Comparison of ENCODE assay signal across 20 mouse cellular contexts in genomic region chr2:172884584-172884983, GRCm38 (mm10). TPM values are rescaled to one million over a fixed set of nuclear protein-coding genes. Genes with fewer than 3 reads are reported as not detected.
DNase-seq lines count a peak whose midpoint lies in the region; ATAC-seq and TF ChIP-seq lines count a peak whose summit lies in the region.
"Had no signal": no experiment of that assay in that cellular context is flagged by ENCODE, and none has a peak within 500 bp of the region (broad histone marks: within the 10 kb centered on the region; RNA-seq: fewer than 3 reads in every experiment).

No protein-coding gene starts in this region.

- no peak overlapping the region for H3K9ac ChIP-seq in limb, embryonic 12.5 days (replicated peaks)
- no peak overlapping the region for H3K9ac ChIP-seq in limb, embryonic 14.5 days (ENCODE audit: low read depth, low read length, severe bottlenecking)
- H3K9ac ChIP-seq in kidney, embryonic 15.5 days: no peak overlapping the region
- H3K9ac ChIP-seq: embryonic facial prominence, embryonic 12.5 days; forebrain, embryonic 13.5 days; forebrain, embryonic 15.5 days had no signal

- no peak for TF ChIP-seq POLR2A in limb, embryonic 14.5 days (IDR thresholded peaks at IDR 0.05; ENCODE audit: borderline replicate concordance, extremely low read depth, insufficient read depth, insufficient read length)

- no peak overlapping the region for H3K4me3 ChIP-seq in limb, embryonic 10.5 days
- no peak overlapping the region for H3K4me3 ChIP-seq in limb, embryonic 12.5 days (replicated peaks)
- no peak overlapping the region for H3K4me3 ChIP-seq in limb, embryonic 14.5 days (replicated peaks; ENCODE audit: low read length)
- H3K4me3 ChIP-seq in kidney, embryonic 15.5 days (replicated peaks): no peak overlapping the region
- H3K4me3 ChIP-seq: embryonic facial prominence, embryonic 10.5 days; embryonic facial prominence, embryonic 12.5 days; forebrain, embryonic 13.5 days; forebrain, embryonic 15.5 days had no signal

- no peaks in the 10 kb centered on the region for H3K27me3 ChIP-seq in limb, embryonic 10.5 days (ENCODE audit: low read depth, poor library complexity, severe bottlenecking)
- H3K27me3 ChIP-seq in limb, embryonic 12.5 days: no peaks in the 10 kb centered on the region
- H3K27me3 ChIP-seq in limb, embryonic 14.5 days (ENCODE audit: control insufficient read depth, insufficient read depth, low read length): no peaks in the 10 kb centered on the region
- no peaks in the 10 kb centered on the region for H3K27me3 ChIP-seq in kidney, embryonic 15.5 days
- H3K27me3 ChIP-seq: embryonic facial prominence, embryonic 12.5 days; forebrain, embryonic 13.5 days; forebrain, embryonic 15.5 days had no signal

- H3K4me2 ChIP-seq in limb, embryonic 12.5 days: no peak overlapping the region
- H3K4me2 ChIP-seq in limb, embryonic 14.5 days (replicated peaks; ENCODE audit: low read depth, low read length, severe bottlenecking): no peak overlapping the region
- H3K4me2 ChIP-seq in kidney, embryonic 15.5 days: no peak overlapping the region
- H3K4me2 ChIP-seq: embryonic facial prominence, embryonic 12.5 days; forebrain, embryonic 13.5 days; forebrain, embryonic 15.5 days had no signal

- peaks cover 96% of the 10 kb centered on the region for H3K4me1 ChIP-seq in limb, embryonic 10.5 days
- peaks cover 93% of the 10 kb centered on the region for H3K4me1 ChIP-seq in limb, embryonic 12.5 days (replicated peaks)
- H3K4me1 ChIP-seq in limb, embryonic 14.5 days (ENCODE audit: control insufficient read depth, insufficient read depth, low read length): peaks cover 63% of the 10 kb centered on the region
- H3K4me1 ChIP-seq in kidney, embryonic 15.5 days: peaks cover 58% of the 10 kb centered on the region
- H3K4me1 ChIP-seq: forebrain, embryonic 13.5 days had no signal

- no peaks in the 10 kb centered on the region for H3K9me3 ChIP-seq in limb, embryonic 10.5 days (replicated peaks)
- no peaks in the 10 kb centered on the region for H3K9me3 ChIP-seq in limb, embryonic 12.5 days
- no peaks in the 10 kb centered on the region for H3K9me3 ChIP-seq in limb, embryonic 14.5 days (ENCODE audit: control insufficient read depth, low read length)
- H3K9me3 ChIP-seq in kidney, embryonic 15.5 days (replicated peaks): no peaks in the 10 kb centered on the region
- H3K9me3 ChIP-seq: embryonic facial prominence, embryonic 10.5 days; embryonic facial prominence, embryonic 12.5 days; forebrain, embryonic 13.5 days; forebrain, embryonic 15.5 days had no signal

- H3K27ac ChIP-seq in limb, embryonic 10.5 days: peak overlapping the region; percentile 64
- H3K27ac ChIP-seq in limb, embryonic 12.5 days: peak overlapping the region; percentile 77
- H3K27ac ChIP-seq in limb, embryonic 14.5 days (replicated peaks; ENCODE audit: low read depth, low read length): peak overlapping the region; percentile 66
- no peak overlapping the region for H3K27ac ChIP-seq in kidney, embryonic 15.5 days
- H3K27ac ChIP-seq: embryonic facial prominence, embryonic 10.5 days; embryonic facial prominence, embryonic 12.5 days; forebrain, embryonic 13.5 days; forebrain, embryonic 15.5 days had no signal

- peaks cover 13% of the 10 kb centered on the region; the same call in 1 of the 2 replicates for H3K36me3 ChIP-seq in limb, embryonic 10.5 days
- no peaks in the 10 kb centered on the region for H3K36me3 ChIP-seq in limb, embryonic 12.5 days
- H3K36me3 ChIP-seq in limb, embryonic 14.5 days (ENCODE audit: control insufficient read depth, insufficient read depth, low read length): no peaks in the 10 kb centered on the region
- no peaks in the 10 kb centered on the region for H3K36me3 ChIP-seq in kidney, embryonic 15.5 days
- H3K36me3 ChIP-seq: embryonic facial prominence, embryonic 12.5 days; forebrain, embryonic 15.5 days had no signal

- 55% methylated on average over 6 of the region's 6 CpGs for WGBS in limb, embryonic 10.5 days
- WGBS in limb, embryonic 12.5 days: 28% methylated on average over 6 of the region's 6 CpGs
- 34% methylated on average over 6 of the region's 6 CpGs for WGBS in limb, embryonic 14.5 days
- WGBS in kidney, embryonic 15.5 days: 67% methylated on average over 6 of the region's 6 CpGs

- ATAC-seq in limb, embryonic 12.5 days (ENCODE audit: insufficient number of reproducible peaks, insufficient read depth, low FRiP score, low TSS enrichment, low read depth): no peak
- ATAC-seq in limb, embryonic 14.5 days (ENCODE audit: low FRiP score, low read depth): no peak
- no peak for ATAC-seq in kidney, embryonic 15.5 days (replicated peaks; ENCODE audit: low FRiP score)
- ATAC-seq: forebrain, embryonic 13.5 days; forebrain, embryonic 15.5 days had no signal

- peak; percentile 69 for DNase-seq in forelimb bud, embryonic 11.5 days (ENCODE audit: low read depth, low spot score)
- DNase-seq in limb, embryonic 10.5 days (ENCODE audit: low spot score): no peak
- no peak for DNase-seq in limb, embryonic 14.5 days (ENCODE audit: low spot score)
- no peak for DNase-seq in lung, postnatal 25 days (ENCODE audit: low spot score)
- no peak for DNase-seq in kidney, postnatal 10 days
- DNase-seq in right cerebral cortex, postnatal 25 days: no peak
- DNase-seq: adrenal gland, adult 2 months; adrenal gland, postnatal 10 days; adrenal gland, postnatal 25 days; cerebellum, adult 11 months; cerebellum, adult 18-20 months; cerebellum, adult 8-10 months; cerebellum, adult 9-11 months; cerebellum, postnatal 25 days had no signal

RNA-seq across cellular contexts. Expression of gene Bmp7, which starts 55.5 kb away (rescaled TPM):
- 31.3 and 39.5 TPM in 2 replicates for polyA plus RNA-seq in limb, embryonic 10.5 days (2016; fragmentation: Nextera tagmentation; extraction: Ambion mirVana)
- 31.4 and 31.9 TPM in 2 replicates for polyA plus RNA-seq in limb, embryonic 12.5 days (2016; fragmentation: Nextera tagmentation; extraction: Ambion mirVana)
- 41.9 and 52.2 TPM in 2 replicates for polyA plus RNA-seq in limb, embryonic 14.5 days (2012; rRNA removed)
- polyA plus RNA-seq in limb, embryonic 14.5 days (2014; fragmentation: Nextera tagmentation; extraction: Ambion mirVana): 28.6 and 33.4 TPM in 2 replicates
- 43.0 and 46.3 TPM in 2 replicates for polyA plus RNA-seq in kidney, embryonic 15.5 days (2015; fragmentation: Nextera tagmentation; extraction: Ambion mirVana)
